Mouse (Mus musculus) gonadal fat pad, adult 2 months (tissue): ENCODE results near the gene Nhsl2. TPM values are rescaled to one million over a fixed set of nuclear protein-coding genes. Genes with fewer than 3 reads are reported as not detected.
"Not testable (repeated sequence)": the region's sequence is repeated elsewhere in the genome, so short reads cannot be mapped to it uniquely, and the experiment has no call there.

ENCODE experiments used
- DNase-seq: peaks from one replicate; pipeline ENCODE4 v3.0.0-alpha.2; 2012; ENCODE audit warnings: low read depth
- polyA plus RNA-seq: library from polyadenylated mRNA; depleted of rRNA; stranded (reverse); fragments of >200 nt; gene quantifications from 2 replicates; pipeline ENCODE4 v1.2.3, GENCODE M21; 2012; rRNA removed

Gene Nhsl2
- polyA plus RNA-seq: 2.9 and 4.0 TPM in 2 replicates

- no peak for DNase-seq
Observed at GRCm38 (mm10) chrX:101849281-101849821, at the start of gene Nhsl2. Gene Nhsl2, plus strand, starts transcription at chrX:101849385.

GRCm38 (mm10) chrX:101805512-101805911 is 43.7 kb upstream of the Nhsl2 start:
- DNase-seq: no peak

- DNase-seq: no peak
Observed at GRCm38 (mm10) chrX:101811750-101812149, 37.4 kb upstream of the Nhsl2 start.

GRCm38 (mm10) chrX:101819163-101819562 is 30.0 kb upstream of the Nhsl2 start:
- DNase-seq: no peak

- not testable (repeated sequence) for DNase-seq
Observed at GRCm38 (mm10) chrX:101819980-101820379, 29.2 kb upstream of the Nhsl2 start.

GRCm38 (mm10) chrX:101847191-101847795 is 1.9 kb upstream of the Nhsl2 start:
- DNase-seq: no peak

GRCm38 (mm10) chrX:101849901-101850551 is 841 bp downstream of the Nhsl2 start:
- DNase-seq: no peak

GRCm38 (mm10) chrX:101851566-101852354 is 2.6 kb downstream of the Nhsl2 start:
- DNase-seq: no peak

GRCm38 (mm10) chrX:101863666-101864378 is 14.6 kb downstream of the Nhsl2 start:
- no peak for DNase-seq

GRCm38 (mm10) chrX:101864788-101865187 is 15.6 kb downstream of the Nhsl2 start:
- DNase-seq: no peak

GRCm38 (mm10) chrX:101874147-101874546 is 25.0 kb downstream of the Nhsl2 start:
- no peak for DNase-seq

GRCm38 (mm10) chrX:101874901-101875300 is 25.7 kb downstream of the Nhsl2 start:
- no peak for DNase-seq

- no peak for DNase-seq
Observed at GRCm38 (mm10) chrX:101876136-101876535, 27.0 kb downstream of the Nhsl2 start.

- DNase-seq: no peak
Observed at GRCm38 (mm10) chrX:101877840-101878239, 28.7 kb downstream of the Nhsl2 start.

- no peak for DNase-seq
Observed at GRCm38 (mm10) chrX:101878546-101878945, 29.4 kb downstream of the Nhsl2 start.

- DNase-seq: no peak
Observed at GRCm38 (mm10) chrX:101882141-101882751, 33.1 kb downstream of the Nhsl2 start.

- no peak for DNase-seq
Observed at GRCm38 (mm10) chrX:101889384-101889783, 40.2 kb downstream of the Nhsl2 start.

- no peak for DNase-seq
Observed at GRCm38 (mm10) chrX:101889813-101890469, 40.8 kb downstream of the Nhsl2 start.

GRCm38 (mm10) chrX:101893796-101894195 is 44.6 kb downstream of the Nhsl2 start:
- no peak for DNase-seq

- no peak for DNase-seq
Observed at GRCm38 (mm10) chrX:101898341-101898740, 49.2 kb downstream of the Nhsl2 start.
